Mouse (Mus musculus): ENCODE results near the gene Ppp3ca. TPM values are rescaled to one million over a fixed set of nuclear protein-coding genes. Genes with fewer than 3 reads are reported as not detected.

Ppp3ca gene
- polyA plus RNA-seq, 1 experiment from 2014 or later: 60.8 TPM

- WGBS: 66% methylated on average over 4 of the region's 4 CpGs
- Histone ChIP-seq H3K4me1 (0 out of 2 replicates have a peak, but pooled peaks cover 2% of the 10 kb centered on the region), H3K27ac (no peak overlapping the region), H3K27me3 (no peaks in the 10 kb centered on the region), H3K4me2 (no peak overlapping the region), H3K9ac (no peak overlapping the region), H3K4me3 (no peak overlapping the region), H3K9me3 (no peaks in the 10 kb centered on the region), H3K36me3 (no peaks in the 10 kb centered on the region)
- no peak for ATAC-seq (ENCODE audit: insufficient number of reproducible peaks, low FRiP score, low TSS enrichment, low read depth)
These were observed 106.6 kb downstream of the Ppp3ca start for GRCm38 (mm10) chr3:136776525-136776924.

- Histone ChIP-seq H3K36me3 (no peaks in the 10 kb centered on the region), H3K9me3 (no peaks in the 10 kb centered on the region), H3K9ac (no peak overlapping the region), H3K27ac (no peak overlapping the region), H3K4me2 (no peak overlapping the region), H3K27me3 (no peaks in the 10 kb centered on the region), H3K4me3 (no peak overlapping the region), H3K4me1 (0 out of 2 replicates have a peak, but pooled peaks cover 2% of the 10 kb centered on the region)
- 93% methylated on average over 7 of the region's 7 CpGs for WGBS
- no peak for ATAC-seq (ENCODE audit: insufficient number of reproducible peaks, low FRiP score, low TSS enrichment, low read depth)
These were observed 107.5 kb downstream of the Ppp3ca start for GRCm38 (mm10) chr3:136777380-136777779.

GRCm38 (mm10) chr3:136777787-136778216 lies 107.9 kb downstream of the Ppp3ca start:
- 84% methylated on average over 9 of the region's 9 CpGs for WGBS
- Histone ChIP-seq H3K4me3 (no peak overlapping the region), H3K4me1 (0 out of 2 replicates have a peak, but pooled peaks cover 2% of the 10 kb centered on the region), H3K9me3 (no peaks in the 10 kb centered on the region), H3K9ac (no peak overlapping the region), H3K27ac (no peak overlapping the region), H3K4me2 (no peak overlapping the region), H3K36me3 (no peaks in the 10 kb centered on the region), H3K27me3 (no peaks in the 10 kb centered on the region)
- ATAC-seq (ENCODE audit: insufficient number of reproducible peaks, low FRiP score, low TSS enrichment, low read depth): no peak

- ATAC-seq (ENCODE audit: insufficient number of reproducible peaks, low FRiP score, low TSS enrichment, low read depth): no peak
- WGBS: 88% methylated on average over 3 of the region's 3 CpGs
- Histone ChIP-seq H3K4me3 (no peak overlapping the region), H3K27me3 (no peaks in the 10 kb centered on the region), H3K4me1 (0 out of 2 replicates have a peak, but pooled peaks cover 2% of the 10 kb centered on the region), H3K9me3 (no peaks in the 10 kb centered on the region), H3K9ac (no peak overlapping the region), H3K27ac (no peak overlapping the region), H3K36me3 (no peaks in the 10 kb centered on the region), H3K4me2 (no peak overlapping the region)
These were observed 110.4 kb downstream of the Ppp3ca start for GRCm38 (mm10) chr3:136780321-136780720.

- Histone ChIP-seq H3K4me1 (0 out of 2 replicates have a peak, but pooled peaks cover 2% of the 10 kb centered on the region), H3K4me2 (no peak overlapping the region), H3K9me3 (no peaks in the 10 kb centered on the region), H3K27ac (no peak overlapping the region), H3K9ac (no peak overlapping the region), H3K4me3 (no peak overlapping the region), H3K27me3 (no peaks in the 10 kb centered on the region), H3K36me3 (no peaks in the 10 kb centered on the region)
- ATAC-seq (ENCODE audit: insufficient number of reproducible peaks, low FRiP score, low TSS enrichment, low read depth): no peak
These were observed 112.1 kb downstream of the Ppp3ca start for GRCm38 (mm10) chr3:136782058-136782457.

GRCm38 (mm10) chr3:136785686-136786085 lies 115.8 kb downstream of the Ppp3ca start:
- H3K9me3 ChIP-seq: no peaks in the 10 kb centered on the region
- WGBS: 76% methylated on average over 6 of the region's 6 CpGs
- ATAC-seq (ENCODE audit: insufficient number of reproducible peaks, low FRiP score, low TSS enrichment, low read depth): no peak
- no peak overlapping the region for H3K27ac ChIP-seq
- H3K9ac ChIP-seq: no peak overlapping the region
- H3K4me3 ChIP-seq: no peak overlapping the region
- H3K27me3 ChIP-seq: no peaks in the 10 kb centered on the region
- no peaks in the 10 kb centered on the region for H3K4me1 ChIP-seq
- no peak overlapping the region for H3K4me2 ChIP-seq
- no peaks in the 10 kb centered on the region for H3K36me3 ChIP-seq

GRCm38 (mm10) chr3:136790261-136790871 lies 120.4 kb downstream of the Ppp3ca start:
- no peak overlapping the region for H3K4me3 ChIP-seq
- no peak overlapping the region for H3K4me2 ChIP-seq
- no peaks in the 10 kb centered on the region for H3K4me1 ChIP-seq
- WGBS: 57% methylated on average over 4 of the region's 4 CpGs
- no peak overlapping the region for H3K27ac ChIP-seq
- H3K9ac ChIP-seq: no peak overlapping the region
- ATAC-seq (ENCODE audit: insufficient number of reproducible peaks, low FRiP score, low TSS enrichment, low read depth): no peak
- no peaks in the 10 kb centered on the region for H3K36me3 ChIP-seq
- H3K9me3 ChIP-seq: no peaks in the 10 kb centered on the region
- no peaks in the 10 kb centered on the region for H3K27me3 ChIP-seq

GRCm38 (mm10) chr3:136791404-136791803 lies 121.5 kb downstream of the Ppp3ca start:
- 91% methylated on average over 5 of the region's 5 CpGs for WGBS
- no peaks in the 10 kb centered on the region for H3K27me3 ChIP-seq
- H3K36me3 ChIP-seq: no peaks in the 10 kb centered on the region

GRCm38 (mm10) chr3:136791946-136792345 lies 122.0 kb downstream of the Ppp3ca start:
- Histone ChIP-seq H3K27me3 (no peaks in the 10 kb centered on the region), H3K27ac (no peak overlapping the region), H3K4me2 (no peak overlapping the region), H3K36me3 (0 out of 2 replicates have a peak, but pooled peaks cover under 1% of the 10 kb centered on the region), H3K4me1 (no peaks in the 10 kb centered on the region), H3K9me3 (no peaks in the 10 kb centered on the region), H3K4me3 (no peak overlapping the region), H3K9ac (no peak overlapping the region)
- ATAC-seq (ENCODE audit: insufficient number of reproducible peaks, low FRiP score, low TSS enrichment, low read depth): no peak
- WGBS: 98% methylated on average over 2 of the region's 2 CpGs

More at GRCm38 (mm10) chr3:136791404-136791803, 121.5 kb downstream of the Ppp3ca start:
- H3K4me3 ChIP-seq: no peak overlapping the region
- H3K9me3 ChIP-seq: no peaks in the 10 kb centered on the region
- H3K4me2 ChIP-seq: no peak overlapping the region
- H3K9ac ChIP-seq: no peak overlapping the region
- no peaks in the 10 kb centered on the region for H3K4me1 ChIP-seq
- no peak overlapping the region for H3K27ac ChIP-seq
- ATAC-seq (ENCODE audit: insufficient number of reproducible peaks, low FRiP score, low TSS enrichment, low read depth): no peak

GRCm38 (mm10) chr3:136793411-136793810 lies 123.5 kb downstream of the Ppp3ca start:
- Histone ChIP-seq H3K27ac (no peak overlapping the region), H3K4me2 (no peak overlapping the region), H3K4me3 (no peak overlapping the region), H3K9me3 (no peaks in the 10 kb centered on the region), H3K4me1 (no peaks in the 10 kb centered on the region), H3K36me3 (peaks cover 12% of the 10 kb centered on the region), H3K27me3 (no peaks in the 10 kb centered on the region), H3K9ac (no peak overlapping the region)
- no peak for ATAC-seq (ENCODE audit: insufficient number of reproducible peaks, low FRiP score, low TSS enrichment, low read depth)
- 89% methylated on average over 2 of the region's 2 CpGs for WGBS

- 80% methylated on average over 7 of the region's 7 CpGs for WGBS
- H3K9me3 ChIP-seq: no peaks in the 10 kb centered on the region
- H3K27ac ChIP-seq: no peak overlapping the region
- no peak overlapping the region for H3K4me3 ChIP-seq
- H3K4me2 ChIP-seq: no peak overlapping the region
- H3K9ac ChIP-seq: no peak overlapping the region
- H3K36me3 ChIP-seq: peaks cover 12% of the 10 kb centered on the region
- H3K27me3 ChIP-seq: no peaks in the 10 kb centered on the region
- no peak for ATAC-seq (ENCODE audit: insufficient number of reproducible peaks, low FRiP score, low TSS enrichment, low read depth)
- H3K4me1 ChIP-seq: no peaks in the 10 kb centered on the region
These were observed 124.7 kb downstream of the Ppp3ca start for GRCm38 (mm10) chr3:136794426-136795217.

- Histone ChIP-seq H3K27ac (no peak overlapping the region), H3K4me2 (no peak overlapping the region), H3K36me3 (peaks cover 16% of the 10 kb centered on the region), H3K27me3 (no peaks in the 10 kb centered on the region), H3K9ac (no peak overlapping the region), H3K4me3 (no peak overlapping the region), H3K9me3 (no peaks in the 10 kb centered on the region), H3K4me1 (no peaks in the 10 kb centered on the region)
- WGBS: 89% methylated on average over 3 of the region's 3 CpGs
- no peak for ATAC-seq (ENCODE audit: insufficient number of reproducible peaks, low FRiP score, low TSS enrichment, low read depth)
These were observed 129.0 kb downstream of the Ppp3ca start for GRCm38 (mm10) chr3:136798896-136799295.

All from limb, embryonic 15.5 days (tissue).